Mouse (Mus musculus): Measurements from ENCODE around the gene Zdhhc18. TPM values are rescaled to one million over a fixed set of nuclear protein-coding genes. Genes with fewer than 3 reads are reported as not detected.

Zdhhc18 gene
- polyA plus RNA-seq, 2 experiments = 4.0 to 38.0 TPM

DNA sequence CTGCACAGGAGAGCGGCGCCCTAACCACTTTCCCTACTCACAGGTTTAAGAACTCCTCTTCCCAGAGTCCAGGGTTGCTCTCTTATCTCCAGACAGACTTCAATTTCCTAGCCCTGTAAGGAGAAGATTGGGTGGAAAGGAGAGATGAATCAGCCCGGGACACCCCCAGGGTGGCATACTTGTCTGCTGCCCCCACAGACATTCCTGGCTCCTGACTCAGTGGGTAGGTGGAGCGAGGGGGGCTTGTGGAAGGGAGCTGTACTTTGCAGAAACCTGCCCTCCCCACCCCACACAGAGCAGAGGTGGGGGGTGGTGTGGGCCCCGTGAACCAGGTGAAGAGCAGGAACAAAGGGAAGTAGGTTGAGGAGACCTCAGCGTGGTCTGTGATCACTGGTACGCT lies 54.4 kb downstream of the Zdhhc18 start:
- no peaks in the 10 kb centered on the region for H3K9me3 ChIP-seq (ENCODE audit: control insufficient read depth, low read length)
- DNase-seq (ENCODE audit: low spot score) (no peak), ATAC-seq (ENCODE audit: low FRiP score, low read depth) (no peak)
- no peak overlapping the region for H3K4me2 ChIP-seq (replicated peaks; ENCODE audit: low read depth, low read length, severe bottlenecking)
- H3K36me3 ChIP-seq (ENCODE audit: control insufficient read depth, insufficient read depth, low read length) = peaks cover 14% of the 10 kb centered on the region
- no peak for TF ChIP-seq POLR2A (IDR thresholded peaks at IDR 0.05; ENCODE audit: borderline replicate concordance, extremely low read depth, insufficient read depth, insufficient read length)
- H3K27ac ChIP-seq (replicated peaks; ENCODE audit: low read depth, low read length) = no peak overlapping the region
- peaks cover 4% of the 10 kb centered on the region; the same call in 1 of the 2 replicates for H3K4me1 ChIP-seq (ENCODE audit: control insufficient read depth, insufficient read depth, low read length)
- peaks cover 17% of the 10 kb centered on the region for H3K27me3 ChIP-seq (ENCODE audit: control insufficient read depth, insufficient read depth, low read length)
- WGBS = 62% methylated on average over 7 of the region's 7 CpGs
- no peak overlapping the region for H3K4me3 ChIP-seq (replicated peaks; ENCODE audit: low read length)
- H3K9ac ChIP-seq (ENCODE audit: low read depth, low read length, severe bottlenecking) = no peak overlapping the region

GRCm38 (mm10) chr4:133592570-133592969 lies 57.4 kb downstream of the Zdhhc18 start:
- ATAC-seq (ENCODE audit: low FRiP score, low read depth) (no peak; the same call in 1 of the 2 replicates), DNase-seq (ENCODE audit: low spot score) (peak; percentile 75)
- TF ChIP-seq POLR2A (IDR thresholded peaks at IDR 0.05; ENCODE audit: borderline replicate concordance, extremely low read depth, insufficient read depth, insufficient read length) = no peak
- H3K4me3 ChIP-seq (replicated peaks; ENCODE audit: low read length) = no peak overlapping the region
- H3K9me3 ChIP-seq (ENCODE audit: control insufficient read depth, low read length) = no peaks in the 10 kb centered on the region
- 34% methylated on average over 7 of the region's 7 CpGs for WGBS
- H3K27ac ChIP-seq (replicated peaks; ENCODE audit: low read depth, low read length) = no peak overlapping the region
- H3K4me2 ChIP-seq (replicated peaks; ENCODE audit: low read depth, low read length, severe bottlenecking) = no peak overlapping the region
- H3K27me3 ChIP-seq (ENCODE audit: control insufficient read depth, insufficient read depth, low read length) = no peaks in the 10 kb centered on the region
- no peaks in the 10 kb centered on the region for H3K4me1 ChIP-seq (ENCODE audit: control insufficient read depth, insufficient read depth, low read length)
- peaks cover 43% of the 10 kb centered on the region for H3K36me3 ChIP-seq (ENCODE audit: control insufficient read depth, insufficient read depth, low read length)
- no peak overlapping the region for H3K9ac ChIP-seq (ENCODE audit: low read depth, low read length, severe bottlenecking)

GRCm38 (mm10) chr4:133584059-133584951 lies 65.6 kb downstream of the Zdhhc18 start, which contains the start of gene Gpn2:
TSS of gene Gpn2 (plus strand) at chr4:133584362.
- Histone ChIP-seq H3K9me3 (ENCODE audit: control insufficient read depth, low read length) (no peaks in the 10 kb centered on the region), H3K4me3 (replicated peaks; ENCODE audit: low read length) (peak within 1 kb of the TSS; percentile 87), H3K9ac (ENCODE audit: low read depth, low read length, severe bottlenecking) (peak within 1 kb of the TSS; percentile 65), H3K4me2 (replicated peaks; ENCODE audit: low read depth, low read length, severe bottlenecking) (peak within 1 kb of the TSS; percentile 95), H3K27me3 (ENCODE audit: control insufficient read depth, insufficient read depth, low read length) (no peaks in the 10 kb centered on the region), H3K36me3 (ENCODE audit: control insufficient read depth, insufficient read depth, low read length) (peaks cover 67% of the 10 kb centered on the region), H3K4me1 (ENCODE audit: control insufficient read depth, insufficient read depth, low read length) (no peaks in the 10 kb centered on the region), H3K27ac (replicated peaks; ENCODE audit: low read depth, low read length) (peak within 1 kb of the TSS; percentile 43; the same call in 1 of the 2 replicates)
- DNase-seq (ENCODE audit: low spot score) (peak; percentile 88), ATAC-seq (ENCODE audit: low FRiP score, low read depth) (peak; percentile 90)
- peak; percentile 23; the same call in 1 of the 2 replicates for TF ChIP-seq POLR2A (IDR thresholded peaks at IDR 0.05; ENCODE audit: borderline replicate concordance, extremely low read depth, insufficient read depth, insufficient read length)
- 2% methylated on average over 63 of the region's 65 CpGs for WGBS

DNA sequence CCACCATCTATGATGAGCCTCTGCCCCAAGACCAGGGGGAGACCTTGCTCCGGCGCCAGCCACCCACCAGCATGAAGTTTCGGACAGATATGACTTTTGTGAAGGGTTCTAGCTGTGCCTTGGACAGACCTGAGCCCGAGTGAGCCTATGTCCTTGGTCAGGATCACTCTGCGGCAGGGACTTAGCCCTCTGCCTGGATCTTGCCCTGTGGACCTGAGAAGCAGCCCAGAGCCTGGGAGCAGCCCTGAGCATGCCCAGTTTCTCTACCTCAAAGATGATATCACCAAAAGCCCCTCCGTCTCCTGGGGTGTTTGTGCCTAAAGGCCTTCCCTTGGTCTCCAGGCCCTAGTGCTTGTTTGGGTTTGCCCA lies 66.3 kb downstream of the Zdhhc18 start:
- ATAC-seq (ENCODE audit: low FRiP score, low read depth) = peak; percentile 28; the same call in 1 of the 2 replicates
- peak overlapping the region; percentile 40; the same call in 1 of the 2 replicates for H3K27ac ChIP-seq (replicated peaks; ENCODE audit: low read depth, low read length)
- no peaks in the 10 kb centered on the region for H3K4me1 ChIP-seq (ENCODE audit: control insufficient read depth, insufficient read depth, low read length)
- no peak for DNase-seq (ENCODE audit: low spot score)
- H3K4me3 ChIP-seq (replicated peaks; ENCODE audit: low read length) = peak overlapping the region; percentile 87
- no peak for TF ChIP-seq POLR2A (IDR thresholded peaks at IDR 0.05; ENCODE audit: borderline replicate concordance, extremely low read depth, insufficient read depth, insufficient read length)
- peak overlapping the region; percentile 95 for H3K4me2 ChIP-seq (replicated peaks; ENCODE audit: low read depth, low read length, severe bottlenecking)
- H3K9me3 ChIP-seq (ENCODE audit: control insufficient read depth, low read length) = no peaks in the 10 kb centered on the region
- WGBS = 58% methylated on average over 6 of the region's 6 CpGs
- H3K9ac ChIP-seq (ENCODE audit: low read depth, low read length, severe bottlenecking) = peak overlapping the region; percentile 65
- H3K36me3 ChIP-seq (ENCODE audit: control insufficient read depth, insufficient read depth, low read length) = peaks cover 65% of the 10 kb centered on the region
- H3K27me3 ChIP-seq (ENCODE audit: control insufficient read depth, insufficient read depth, low read length) = no peaks in the 10 kb centered on the region

- WGBS = 79% methylated on average over 12 of the region's 12 CpGs
- Histone ChIP-seq H3K9ac (ENCODE audit: low read depth, low read length, severe bottlenecking) (no peak overlapping the region), H3K9me3 (ENCODE audit: control insufficient read depth, low read length) (no peaks in the 10 kb centered on the region), H3K36me3 (ENCODE audit: control insufficient read depth, insufficient read depth, low read length) (peaks cover 45% of the 10 kb centered on the region), H3K27ac (replicated peaks; ENCODE audit: low read depth, low read length) (no peak overlapping the region), H3K27me3 (ENCODE audit: control insufficient read depth, insufficient read depth, low read length) (no peaks in the 10 kb centered on the region), H3K4me2 (replicated peaks; ENCODE audit: low read depth, low read length, severe bottlenecking) (no peak overlapping the region), H3K4me1 (ENCODE audit: control insufficient read depth, insufficient read depth, low read length) (peaks cover 5% of the 10 kb centered on the region), H3K4me3 (replicated peaks; ENCODE audit: low read length) (no peak overlapping the region)
- ATAC-seq (ENCODE audit: low FRiP score, low read depth) = no peak
- TF ChIP-seq POLR2A (IDR thresholded peaks at IDR 0.05; ENCODE audit: borderline replicate concordance, extremely low read depth, insufficient read depth, insufficient read length) = no peak
- DNase-seq (ENCODE audit: low spot score) = no peak
Measured at GRCm38 (mm10) chr4:133577983-133578382, 72.0 kb downstream of the Zdhhc18 start.
